Comparison of ENCODE assay signal across 20 mouse cellular contexts in genomic region chr4:41289802-41290201, GRCm38 (mm10). TPM values are rescaled to one million over a fixed set of nuclear protein-coding genes. Genes with fewer than 3 reads are reported as not detected.
DNase-seq lines count a peak whose midpoint lies in the region; ATAC-seq lines count a peak whose summit lies in the region.
"Had no signal": no experiment of that assay in that cellular context is flagged by ENCODE, and none has a peak within 500 bp of the region (broad histone marks: within the 10 kb centered on the region; RNA-seq: fewer than 3 reads in every experiment).

No protein-coding gene starts in this region.

- H3K9ac ChIP-seq in kidney, embryonic 16.5 days (replicated peaks; ENCODE audit: low read length): 0 out of 2 replicates have a peak overlapping the region, but pooled peaks have one; percentile 34
- H3K9ac ChIP-seq in neural tube, embryonic 14.5 days (replicated peaks; ENCODE audit: low read depth, low read length): no peak overlapping the region
- H3K9ac ChIP-seq: embryonic facial prominence, embryonic 12.5 days; forebrain, embryonic 13.5 days; heart, embryonic 13.5 days; hindbrain, embryonic 14.5 days; liver, embryonic 14.5 days had no signal

- no peaks in the 10 kb centered on the region for H3K27me3 ChIP-seq in kidney, embryonic 16.5 days (ENCODE audit: insufficient read depth, low read length)
- no peaks in the 10 kb centered on the region for H3K27me3 ChIP-seq in neural tube, embryonic 14.5 days (ENCODE audit: control insufficient read depth, insufficient read depth, low read length)
- H3K27me3 ChIP-seq: CH12.LX; embryonic facial prominence, embryonic 12.5 days; forebrain, embryonic 13.5 days; heart, embryonic 13.5 days had no signal

- peak overlapping the region; percentile 27; the same call in 1 of the 2 replicates for H3K27ac ChIP-seq in kidney, embryonic 16.5 days (ENCODE audit: low read length)
- H3K27ac ChIP-seq in neural tube, embryonic 14.5 days (ENCODE audit: low read depth, low read length): peak overlapping the region; percentile 16; the same call in 1 of the 2 replicates
- H3K27ac ChIP-seq: embryonic facial prominence, embryonic 12.5 days; forebrain, embryonic 13.5 days; heart, embryonic 13.5 days; hindbrain, embryonic 14.5 days; liver, embryonic 14.5 days; midbrain, embryonic 10.5 days; stomach, postnatal 0 days had no signal

- no peaks in the 10 kb centered on the region for H3K9me3 ChIP-seq in kidney, embryonic 16.5 days (ENCODE audit: low read length)
- H3K9me3 ChIP-seq in neural tube, embryonic 14.5 days (ENCODE audit: control insufficient read depth, low read length): no peaks in the 10 kb centered on the region
- H3K9me3 ChIP-seq: embryonic facial prominence, embryonic 12.5 days; forebrain, embryonic 13.5 days; heart, embryonic 13.5 days; midbrain, embryonic 10.5 days had no signal

- H3K4me1 ChIP-seq in kidney, embryonic 16.5 days (ENCODE audit: insufficient read depth, low read length): no peaks in the 10 kb centered on the region
- H3K4me1 ChIP-seq in neural tube, embryonic 14.5 days (ENCODE audit: control insufficient read depth, insufficient read depth, low read length): no peaks in the 10 kb centered on the region
- H3K4me1 ChIP-seq: heart, embryonic 13.5 days had no signal

- DNase-seq in kidney, adult 11 months: no peak
- peak; percentile 37 to 54 for DNase-seq in right cerebral cortex, postnatal 10 days (ENCODE audit: low spot score in 2 of 2)
- no peak for DNase-seq in right cerebral cortex, adult 18-20 months
- peak; percentile 20 for DNase-seq in gastrocnemius, postnatal 10 days
- DNase-seq in adrenal gland, postnatal 4 days (ENCODE audit: low spot score in 2 of 2): no peak
- no peak for DNase-seq in spleen, adult 18-20 months
- DNase-seq: adrenal gland, adult 2 months; cerebellum, postnatal 36 days; kidney, postnatal 25 days; lung, postnatal 10 days had no signal

- no peak overlapping the region for H3K4me3 ChIP-seq in kidney, embryonic 16.5 days (ENCODE audit: low read length)
- H3K4me3 ChIP-seq in neural tube, embryonic 14.5 days (ENCODE audit: low read depth, low read length): no peak overlapping the region
- H3K4me3 ChIP-seq: embryonic facial prominence, embryonic 12.5 days; forebrain, embryonic 13.5 days; heart, embryonic 13.5 days; midbrain, embryonic 10.5 days had no signal

- peaks cover 35% of the 10 kb centered on the region for H3K36me3 ChIP-seq in kidney, embryonic 16.5 days (ENCODE audit: insufficient read depth, low read length)
- peaks cover 17% of the 10 kb centered on the region; the same call in 1 of the 2 replicates for H3K36me3 ChIP-seq in neural tube, embryonic 14.5 days (ENCODE audit: control insufficient read depth, insufficient read depth, low read length)

- ATAC-seq in kidney, embryonic 16.5 days (ENCODE audit: low FRiP score, low TSS enrichment): no peak
- ATAC-seq in neural tube, embryonic 14.5 days (ENCODE audit: low read depth): peak; percentile 56; the same call in 1 of the 2 replicates
- ATAC-seq: forebrain, embryonic 13.5 days had no signal

- H3K4me2 ChIP-seq in kidney, embryonic 16.5 days (replicated peaks; ENCODE audit: low read depth, low read length): no peak overlapping the region
- H3K4me2 ChIP-seq in neural tube, embryonic 14.5 days (ENCODE audit: low read depth, low read length): no peak overlapping the region
- H3K4me2 ChIP-seq: embryonic facial prominence, embryonic 12.5 days; forebrain, embryonic 13.5 days; heart, embryonic 13.5 days; hindbrain, embryonic 14.5 days had no signal

- 67% methylated on average over 7 of the region's 7 CpGs for WGBS in kidney, embryonic 16.5 days
- WGBS in neural tube, embryonic 14.5 days: 51% methylated on average over 7 of the region's 7 CpGs

RNA-seq across cellular contexts. Expression of gene Ubap2, which starts 14.9 kb away (rescaled TPM):
- 64.5 and 76.4 TPM in 2 replicates for polyA plus RNA-seq in kidney, embryonic 16.5 days (2015; fragmentation: Nextera tagmentation; extraction: Ambion mirVana)
- total RNA-seq in gastrocnemius, postnatal 10 days (2021): 100 to 1,000 TPM; 110 to 113 TPM
- polyA plus RNA-seq in neural tube, embryonic 14.5 days (2014; fragmentation: Nextera tagmentation; extraction: Ambion mirVana): 41.2 and 51.2 TPM in 2 replicates
- total RNA-seq in adrenal gland, postnatal 4 days (2021): 10 to 100 TPM; 53.6 to 67.0 TPM

RNA-seq across cellular contexts. Expression of gene Dcaf12, which starts 24.9 kb away (rescaled TPM):
- polyA plus RNA-seq in kidney, embryonic 16.5 days (2015; fragmentation: Nextera tagmentation; extraction: Ambion mirVana): 75.8 and 76.6 TPM in 2 replicates
- 10 to 100 TPM; 31.8 to 34.1 TPM for total RNA-seq in gastrocnemius, postnatal 10 days (2021)
- 57.4 and 67.5 TPM in 2 replicates for polyA plus RNA-seq in neural tube, embryonic 14.5 days (2014; fragmentation: Nextera tagmentation; extraction: Ambion mirVana)
- 10 to 100 TPM; 64.3 to 64.9 TPM for total RNA-seq in adrenal gland, postnatal 4 days (2021)

RNA-seq across cellular contexts. Expression of gene Ubap1, which starts 59.0 kb away (rescaled TPM):
- polyA plus RNA-seq in kidney, embryonic 16.5 days (2015; fragmentation: Nextera tagmentation; extraction: Ambion mirVana): 59.9 and 62.7 TPM in 2 replicates
- 10 to 100 TPM; 39.9 to 43.7 TPM for total RNA-seq in gastrocnemius, postnatal 10 days (2021)
- polyA plus RNA-seq in neural tube, embryonic 14.5 days (2014; fragmentation: Nextera tagmentation; extraction: Ambion mirVana): 66.8 and 76.3 TPM in 2 replicates
- 10 to 100 TPM; 52.9 to 56.1 TPM for total RNA-seq in adrenal gland, postnatal 4 days (2021)

Comparison
In these comparisons a context has a peak if more than half of its experiments do, and no peak if none do; other contexts are left out.
1. DNase-seq: peak in right cerebral cortex, postnatal 10 days (2 of 2) and gastrocnemius, postnatal 10 days (single experiment); none in kidney, adult 11 months (single experiment), right cerebral cortex, adult 18-20 months (single experiment), adrenal gland, postnatal 4 days (0 of 2) and spleen, adult 18-20 months (0 of 2).